25 mouse cellular contexts compared by ENCODE assay signal in the genomic region with DNA sequence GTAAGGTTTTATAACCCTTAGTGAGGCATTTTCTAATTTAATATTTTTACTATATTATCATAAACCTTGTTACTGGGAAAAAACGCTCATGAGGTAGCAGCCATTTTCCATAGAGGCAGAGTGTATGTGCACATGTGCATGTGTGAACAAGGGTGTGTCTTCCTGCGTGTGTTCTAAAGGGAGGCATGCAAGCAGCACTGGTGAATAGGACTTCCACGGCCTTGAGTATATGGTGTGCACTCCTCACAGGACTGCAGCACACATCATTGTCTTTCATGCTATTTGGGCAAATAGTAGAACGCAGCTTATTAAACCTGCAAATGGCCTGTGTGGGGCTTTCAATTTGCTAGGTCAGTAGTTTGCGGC.
A peak's percentile ranks its signal among the peaks of the same experiment; 100 is the strongest.
DNase-seq lines count a peak whose midpoint lies in the region; ATAC-seq lines count a peak whose summit lies in the region.
"Had no signal": no experiment of that assay in that cellular context is flagged by ENCODE, and none has a peak within 500 bp of the region (broad histone marks: within the 10 kb centered on the region; RNA-seq: fewer than 3 reads in every experiment).

No protein-coding gene starts in this region.

- H3K36me3 ChIP-seq in hindbrain, embryonic 15.5 days: no peaks in the 10 kb centered on the region
- H3K36me3 ChIP-seq in hindbrain, embryonic 16.5 days (ENCODE audit: control insufficient read depth, insufficient read depth, low read length): no peaks in the 10 kb centered on the region
- peaks cover 4% of the 10 kb centered on the region; the same call in 1 of the 2 replicates for H3K36me3 ChIP-seq in intestine, embryonic 15.5 days
- 0 out of 2 replicates have a peak, but pooled peaks cover 7% of the 10 kb centered on the region for H3K36me3 ChIP-seq in intestine, embryonic 16.5 days (ENCODE audit: control insufficient read depth, insufficient read depth, low read length)
- H3K36me3 ChIP-seq: embryonic facial prominence, embryonic 12.5 days; embryonic facial prominence, embryonic 15.5 days; hindbrain, embryonic 12.5 days had no signal

- peaks cover 32% of the 10 kb centered on the region for H3K4me1 ChIP-seq in hindbrain, embryonic 15.5 days (replicated peaks)
- H3K4me1 ChIP-seq in hindbrain, embryonic 16.5 days (ENCODE audit: control insufficient read depth, insufficient read depth, low read depth, low read length): peaks cover 2% of the 10 kb centered on the region
- H3K4me1 ChIP-seq in intestine, embryonic 15.5 days (replicated peaks): peaks cover 11% of the 10 kb centered on the region
- H3K4me1 ChIP-seq in intestine, embryonic 16.5 days (ENCODE audit: control insufficient read depth, insufficient read depth, low read length): peaks cover 3% of the 10 kb centered on the region

- H3K4me2 ChIP-seq in hindbrain, embryonic 15.5 days: no peak overlapping the region
- no peak overlapping the region for H3K4me2 ChIP-seq in hindbrain, embryonic 16.5 days (ENCODE audit: low read length)
- no peak overlapping the region for H3K4me2 ChIP-seq in intestine, embryonic 15.5 days (replicated peaks)
- no peak overlapping the region for H3K4me2 ChIP-seq in intestine, embryonic 16.5 days (ENCODE audit: low read depth, low read length)
- H3K4me2 ChIP-seq: embryonic facial prominence, embryonic 12.5 days; embryonic facial prominence, embryonic 15.5 days; heart, embryonic 13.5 days; hindbrain, embryonic 12.5 days had no signal

- no peaks in the 10 kb centered on the region for H3K27me3 ChIP-seq in hindbrain, embryonic 15.5 days
- H3K27me3 ChIP-seq in hindbrain, embryonic 16.5 days (replicated peaks; ENCODE audit: control insufficient read depth, insufficient read depth, low read length): no peaks in the 10 kb centered on the region
- no peaks in the 10 kb centered on the region for H3K27me3 ChIP-seq in intestine, embryonic 15.5 days (replicated peaks)
- no peaks in the 10 kb centered on the region for H3K27me3 ChIP-seq in intestine, embryonic 16.5 days (replicated peaks; ENCODE audit: control insufficient read depth, insufficient read depth, low read length)
- H3K27me3 ChIP-seq: embryonic facial prominence, embryonic 12.5 days; embryonic facial prominence, embryonic 15.5 days; heart, embryonic 13.5 days; hindbrain, embryonic 12.5 days had no signal

- no peak overlapping the region for H3K9ac ChIP-seq in hindbrain, embryonic 15.5 days
- H3K9ac ChIP-seq in hindbrain, embryonic 16.5 days (ENCODE audit: low read depth, low read length): no peak overlapping the region
- H3K9ac ChIP-seq in intestine, embryonic 15.5 days: no peak overlapping the region
- H3K9ac ChIP-seq in intestine, embryonic 16.5 days (ENCODE audit: low read depth, low read length): no peak overlapping the region
- H3K9ac ChIP-seq: embryonic facial prominence, embryonic 12.5 days; embryonic facial prominence, embryonic 15.5 days; forebrain, postnatal 0 days; heart, embryonic 13.5 days; hindbrain, embryonic 12.5 days had no signal

- DNase-seq in frontal cortex, postnatal 14 days (ENCODE audit: low spot score in 2 of 2): no peak
- no peak for DNase-seq in heart, adult 18-20 months
- DNase-seq: adrenal gland, adult 2 months; adrenal gland, postnatal 14 days; cerebellum, adult 11 months; cerebellum, adult 2 months; cerebellum, adult 9-11 months; cerebellum, postnatal 25 days; forebrain, postnatal 0 days; gastrocnemius, postnatal 25 days; heart, adult 2 months; heart, postnatal 14 days; heart, postnatal 4 days had no signal

- no peak for ATAC-seq in hindbrain, embryonic 15.5 days (ENCODE audit: low FRiP score, low read depth)
- no peak for ATAC-seq in hindbrain, embryonic 16.5 days
- ATAC-seq in intestine, embryonic 15.5 days: peak; percentile 69
- peak; percentile 67 for ATAC-seq in intestine, embryonic 16.5 days
- ATAC-seq: CD4-positive, CD25-positive, alpha-beta regulatory T cell, adult 4 months; forebrain, embryonic 14.5 days; forebrain, postnatal 0 days; inflammation-experienced regulatory T-cells, adult 6 months had no signal

- H3K9me3 ChIP-seq in hindbrain, embryonic 15.5 days: no peaks in the 10 kb centered on the region
- H3K9me3 ChIP-seq in hindbrain, embryonic 16.5 days (ENCODE audit: control insufficient read depth, low read length): no peaks in the 10 kb centered on the region
- H3K9me3 ChIP-seq in intestine, embryonic 15.5 days: no peaks in the 10 kb centered on the region
- no peaks in the 10 kb centered on the region for H3K9me3 ChIP-seq in intestine, embryonic 16.5 days (ENCODE audit: control insufficient read depth, low read length)
- H3K9me3 ChIP-seq: embryonic facial prominence, embryonic 12.5 days; embryonic facial prominence, embryonic 15.5 days; heart, embryonic 10.5 days; heart, embryonic 13.5 days; hindbrain, embryonic 12.5 days had no signal

- WGBS in hindbrain, embryonic 15.5 days: 73% methylated on average over 5 of the region's 5 CpGs
- 80% methylated on average over 5 of the region's 5 CpGs for WGBS in hindbrain, embryonic 16.5 days
- WGBS in intestine, embryonic 15.5 days: 78% methylated on average over 5 of the region's 5 CpGs
- WGBS in intestine, embryonic 16.5 days: 72% methylated on average over 5 of the region's 5 CpGs

- H3K4me3 ChIP-seq in hindbrain, embryonic 15.5 days: no peak overlapping the region
- no peak overlapping the region for H3K4me3 ChIP-seq in hindbrain, embryonic 16.5 days (ENCODE audit: low read length)
- H3K4me3 ChIP-seq in intestine, embryonic 15.5 days (replicated peaks): no peak overlapping the region
- H3K4me3 ChIP-seq in intestine, embryonic 16.5 days (ENCODE audit: low read length): no peak overlapping the region
- H3K4me3 ChIP-seq: embryonic facial prominence, embryonic 12.5 days; embryonic facial prominence, embryonic 15.5 days; heart, adult 2 months; heart, embryonic 10.5 days; heart, embryonic 13.5 days; hindbrain, embryonic 12.5 days had no signal

- H3K27ac ChIP-seq in hindbrain, embryonic 15.5 days (replicated peaks): 0 out of 2 replicates have a peak overlapping the region, but pooled peaks have one; percentile 35
- H3K27ac ChIP-seq in hindbrain, embryonic 16.5 days (ENCODE audit: low read depth, low read length): no peak overlapping the region
- no peak overlapping the region for H3K27ac ChIP-seq in intestine, embryonic 15.5 days
- H3K27ac ChIP-seq in intestine, embryonic 16.5 days (ENCODE audit: low read length): no peak overlapping the region
- H3K27ac ChIP-seq: embryonic facial prominence, embryonic 12.5 days; embryonic facial prominence, embryonic 15.5 days; heart, adult 2 months; heart, embryonic 10.5 days; heart, embryonic 13.5 days had no signal

Comparison
In these comparisons a context has a peak if more than half of its experiments do, and no peak if none do; other contexts are left out.
1. ATAC-seq: peak in intestine, embryonic 15.5 days (single experiment) and intestine, embryonic 16.5 days (single experiment); none in hindbrain, embryonic 15.5 days (single experiment) and hindbrain, embryonic 16.5 days (single experiment).